Comparison of ENCODE assay signal across 8 mouse cellular contexts in the genomic region with DNA sequence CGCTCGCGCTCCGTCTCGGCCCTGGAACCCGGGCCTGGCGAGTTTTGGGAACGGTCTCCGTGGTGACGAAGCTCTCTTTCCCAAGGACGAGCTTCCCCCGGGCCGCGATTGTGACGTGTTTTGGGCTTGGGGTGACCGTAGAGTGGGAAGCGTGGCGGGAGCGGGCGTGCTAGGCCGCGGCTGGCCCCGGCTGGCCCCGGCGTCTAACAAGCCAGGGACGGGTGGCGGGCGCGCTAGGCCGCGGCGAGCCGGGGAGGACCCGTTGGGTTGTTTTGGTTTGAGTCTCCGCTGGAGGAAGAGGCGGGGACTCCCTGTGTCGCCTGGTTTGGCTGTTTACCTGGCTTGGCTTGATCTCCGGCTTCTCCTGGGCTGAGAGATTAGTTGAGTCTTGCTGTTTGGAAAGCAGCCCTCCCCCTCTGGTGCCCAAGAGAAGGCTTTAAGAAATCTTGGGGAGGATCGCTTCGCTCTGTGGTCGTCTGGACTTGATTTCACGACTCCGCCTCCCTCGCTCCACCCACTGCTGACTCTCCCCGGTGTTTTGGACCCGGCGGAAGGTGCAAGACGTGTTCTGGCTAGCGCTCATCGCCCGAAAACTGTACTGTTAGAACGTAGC. TPM values are rescaled to one million over a fixed set of nuclear protein-coding genes. Genes with fewer than 3 reads are reported as not detected.
A peak's percentile ranks its signal among the peaks of the same experiment; 100 is the strongest.
DNase-seq lines count a peak whose midpoint lies in the region; ATAC-seq lines count a peak whose summit lies in the region.

No protein-coding gene starts in this region.

- H3K27ac ChIP-seq in heart, embryonic 15.5 days: peak overlapping the region; percentile 88
- H3K27ac ChIP-seq in liver, embryonic 16.5 days (ENCODE audit: low read length): peak overlapping the region; percentile 93
- peak overlapping the region; percentile 67; the same call in 1 of the 2 replicates for H3K27ac ChIP-seq in neural tube, embryonic 11.5 days (ENCODE audit: low read depth, low read length)
- peak overlapping the region; percentile 93 for H3K27ac ChIP-seq in stomach, embryonic 15.5 days

- H3K9ac ChIP-seq in heart, embryonic 15.5 days: peak overlapping the region; percentile 75
- H3K9ac ChIP-seq in liver, embryonic 16.5 days (ENCODE audit: low read depth, low read length): peak overlapping the region; percentile 78
- H3K9ac ChIP-seq in neural tube, embryonic 11.5 days (ENCODE audit: low read length): peak overlapping the region; percentile 89
- H3K9ac ChIP-seq in stomach, embryonic 15.5 days: peak overlapping the region; percentile 67

- no peaks in the 10 kb centered on the region for H3K27me3 ChIP-seq in heart, embryonic 15.5 days
- H3K27me3 ChIP-seq in liver, embryonic 16.5 days (ENCODE audit: control insufficient read depth, insufficient read depth, low read depth, low read length): no peaks in the 10 kb centered on the region
- H3K27me3 ChIP-seq in neural tube, embryonic 11.5 days (ENCODE audit: control insufficient read depth, insufficient read depth, low read length): no peaks in the 10 kb centered on the region
- no peaks in the 10 kb centered on the region for H3K27me3 ChIP-seq in stomach, embryonic 15.5 days (replicated peaks)

- peak overlapping the region; percentile 69 for H3K4me2 ChIP-seq in heart, embryonic 15.5 days
- peak overlapping the region; percentile 71 for H3K4me2 ChIP-seq in liver, embryonic 16.5 days (ENCODE audit: low read depth, low read length)
- H3K4me2 ChIP-seq in neural tube, embryonic 11.5 days (ENCODE audit: low read depth): peak overlapping the region; percentile 70
- peak overlapping the region; percentile 63 for H3K4me2 ChIP-seq in stomach, embryonic 15.5 days

- under 1% methylated on average over 52 of the region's 52 CpGs for WGBS in heart, embryonic 15.5 days
- WGBS in liver, embryonic 16.5 days (ENCODE audit: insufficient replicate concordance): under 1% methylated on average over 51 of the region's 52 CpGs
- WGBS in neural tube, embryonic 11.5 days: under 1% methylated on average over 49 of the region's 52 CpGs
- WGBS in stomach, embryonic 15.5 days: under 1% methylated on average over 52 of the region's 52 CpGs

- H3K36me3 ChIP-seq in heart, embryonic 15.5 days: no peaks in the 10 kb centered on the region
- H3K36me3 ChIP-seq in liver, embryonic 16.5 days (ENCODE audit: control insufficient read depth, insufficient read depth): no peaks in the 10 kb centered on the region
- H3K36me3 ChIP-seq in neural tube, embryonic 11.5 days (ENCODE audit: control insufficient read depth, insufficient read depth, low read length): no peaks in the 10 kb centered on the region
- no peaks in the 10 kb centered on the region for H3K36me3 ChIP-seq in stomach, embryonic 15.5 days

- peak; percentile 90 for DNase-seq in CD4-positive, CD25-positive, alpha-beta regulatory T cell, adult 2 months (ENCODE audit: low read depth, low spot score)
- peak; percentile 87 for DNase-seq in brain, adult 2 months (ENCODE audit: low read depth, low spot score)
- peak; percentile 67 for DNase-seq in fibroblast of lung, adult 2 months (ENCODE audit: low read depth)
- DNase-seq in kidney, postnatal 25 days: peak; percentile 86 to 93
- peak; percentile 74 for DNase-seq in neural tube, embryonic 11.5 days (ENCODE audit: low spot score)

- peaks cover 8% of the 10 kb centered on the region for H3K4me1 ChIP-seq in heart, embryonic 15.5 days (replicated peaks)
- H3K4me1 ChIP-seq in liver, embryonic 16.5 days (ENCODE audit: control insufficient read depth, low read depth, low read length): peaks cover 20% of the 10 kb centered on the region
- peaks cover 4% of the 10 kb centered on the region; the same call in 1 of the 2 replicates for H3K4me1 ChIP-seq in neural tube, embryonic 11.5 days (ENCODE audit: control insufficient read depth, insufficient read depth, low read length)
- H3K4me1 ChIP-seq in stomach, embryonic 15.5 days: 0 out of 2 replicates have a peak, but pooled peaks cover 2% of the 10 kb centered on the region

- H3K9me3 ChIP-seq in heart, embryonic 15.5 days (replicated peaks): no peaks in the 10 kb centered on the region
- H3K9me3 ChIP-seq in liver, embryonic 16.5 days (replicated peaks; ENCODE audit: control insufficient read depth, low read length): no peaks in the 10 kb centered on the region
- H3K9me3 ChIP-seq in neural tube, embryonic 11.5 days (ENCODE audit: control insufficient read depth, low read length): no peaks in the 10 kb centered on the region
- H3K9me3 ChIP-seq in stomach, embryonic 15.5 days: no peaks in the 10 kb centered on the region

- ATAC-seq in heart, embryonic 15.5 days (replicated peaks; ENCODE audit: insufficient number of reproducible peaks, insufficient read depth, low FRiP score, low read depth): peak; percentile 78
- peak; percentile 77 for ATAC-seq in liver, embryonic 16.5 days (ENCODE audit: low read depth)
- ATAC-seq in neural tube, embryonic 11.5 days (ENCODE audit: insufficient read depth, low FRiP score, low TSS enrichment): peak; percentile 76
- peak; percentile 82 for ATAC-seq in stomach, embryonic 15.5 days (ENCODE audit: insufficient read depth, low FRiP score, low read depth)

- H3K4me3 ChIP-seq in heart, embryonic 15.5 days: peak overlapping the region; percentile 74
- peak overlapping the region; percentile 71 for H3K4me3 ChIP-seq in liver, embryonic 16.5 days (ENCODE audit: low read depth, low read length)
- H3K4me3 ChIP-seq in neural tube, embryonic 11.5 days (ENCODE audit: low read depth, low read length): peak overlapping the region; percentile 97
- H3K4me3 ChIP-seq in stomach, embryonic 15.5 days (replicated peaks): peak overlapping the region; percentile 99

RNA-seq across cellular contexts. Expression of a gene that starts 0.5 kb away (rescaled TPM):
- polyA plus RNA-seq in heart, embryonic 15.5 days (2015; fragmentation: Nextera tagmentation; extraction: Ambion mirVana): 113 and 115 TPM in 2 replicates
- 109 and 110 TPM in 2 replicates for polyA plus RNA-seq in liver, embryonic 16.5 days (2015; fragmentation: Nextera tagmentation; extraction: Ambion mirVana)
- polyA plus RNA-seq in neural tube, embryonic 11.5 days (2014; fragmentation: Nextera tagmentation; extraction: Ambion mirVana): 133 and 138 TPM in 2 replicates
- polyA plus RNA-seq in stomach, embryonic 15.5 days (2015; fragmentation: Nextera tagmentation; extraction: Ambion mirVana): 135 and 139 TPM in 2 replicates

Comparison
In these comparisons a context has a peak if more than half of its experiments do, and no peak if none do; other contexts are left out.
1. Peak in every context shown above with its lines: DNase-seq, ATAC-seq, H3K4me3 ChIP-seq and H3K27ac ChIP-seq.